Mouse (Mus musculus): ENCODE data around the gene Zfp949. TPM values are rescaled to one million over a fixed set of nuclear protein-coding genes. Genes with fewer than 3 reads are reported as not detected.

Zfp949 gene
- 8.1 and 11.3 TPM in 2 replicates for total RNA-seq (2023)

GRCm38 (mm10) chr9:88547851-88548613, at the start of gene Zfp949:
Gene Zfp949 (plus strand): TSS chr9:88548020.

GRCm38 (mm10) chr9:88580591-88580990, 32.8 kb downstream of the Zfp949 start, which contains the start of gene Trim43a:
Gene Trim43a (plus strand): TSS chr9:88580891.

Other genes starting within 250 kb of the Zfp949 start
- 96.1 and 132 TPM in 2 replicates for gene Nt5e, start 220.8 kb upstream of the Zfp949 start, total RNA-seq (2023)
- 15.8 and 17.7 TPM in 2 replicates for gene Snx14, start 109.1 kb upstream of the Zfp949 start, total RNA-seq (2023)
- not detected in 2 replicates for gene Gm20537, start 91.4 kb upstream of the Zfp949 start, total RNA-seq (2023)
- gene Syncrip, start 65.4 kb upstream of the Zfp949 start, total RNA-seq (2023): 46.2 and 55.8 TPM in 2 replicates
- not detected in 2 replicates for gene Trim43a, start 32.9 kb downstream of the Zfp949 start, total RNA-seq (2023)
- gene Mthfsl, start 172.3 kb downstream of the Zfp949 start, total RNA-seq (2023): 58.2 and 61.1 TPM in 2 replicates
- 3.1 and 4.8 TPM in 2 replicates for gene Bcl2a1d, start 183.9 kb downstream of the Zfp949 start, total RNA-seq (2023)